Mouse (Mus musculus) olfactory bulb, adult 2 months (tissue): ENCODE data around the gene Tfrc.

Experiments used
- CTCF ChIP-seq: fragments of 200-500 bp; IDR thresholded peaks from 2 replicates; pipeline ENCODE4 v1.5.1; 2012; ENCODE audit warnings: low read depth, mild to moderate bottlenecking, low read length, moderate library complexity; ENCODE audit not compliant: insufficient read depth
- POLR2A ChIP-seq: fragments of 200-500 bp; IDR thresholded peaks from 2 replicates; pipeline ENCODE4 v1.6.1; 2012; ENCODE audit warnings: mild to moderate bottlenecking, low read depth, low read length, moderate library complexity; ENCODE audit not compliant: insufficient read depth

DNA sequence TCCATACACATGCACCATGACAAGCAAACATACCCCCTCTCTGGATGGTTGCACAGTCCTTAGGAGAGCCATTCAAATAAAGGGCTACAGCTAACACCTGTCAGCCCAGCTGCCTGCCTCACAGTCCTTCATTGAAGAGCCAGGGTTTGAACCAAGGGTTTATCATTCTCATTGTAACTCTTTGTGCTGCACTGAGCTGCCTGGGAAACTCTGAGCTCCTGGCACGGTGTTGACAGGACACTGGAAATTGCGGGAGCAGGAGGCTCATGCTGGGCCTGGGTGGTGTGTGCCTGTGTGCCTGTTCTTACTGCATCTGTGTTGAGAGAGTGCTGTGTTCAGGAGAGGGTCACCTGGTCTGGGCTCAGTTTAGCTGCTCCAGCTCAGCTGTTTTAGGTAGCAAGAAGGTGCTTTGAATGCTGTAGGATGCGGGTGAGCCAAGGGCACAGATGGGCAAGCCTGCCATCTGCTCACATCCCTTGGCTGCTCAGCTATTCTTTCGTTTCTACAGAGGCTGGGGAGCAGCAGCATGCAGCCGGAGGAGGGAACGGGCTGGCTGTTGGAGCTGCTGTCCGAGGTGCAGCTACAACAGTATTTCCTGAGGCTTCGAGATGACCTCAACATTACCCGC, 54.6 kb downstream of the Tfrc start:
- TF ChIP-seq CTCF (no peak), POLR2A (no peak)
